Mouse (Mus musculus) effector memory CD4-positive, alpha-beta T cell, adult 5 months (primary cell): ENCODE results near the gene Tax1bp1. TPM values are rescaled to one million over a fixed set of nuclear protein-coding genes. Genes with fewer than 3 reads are reported as not detected.

Source experiments
- polyA plus RNA-seq: library from polyadenylated mRNA; unstranded; fragments of 100-300 nt; shearing (Covaris generic); gene quantifications from one replicate; pipeline ENCODE4 v1.2.1, GENCODE M21; 2017

Gene Tax1bp1
- polyA plus RNA-seq = 315 TPM

GRCm38 (mm10) chr6:52713104-52713896, at the start of gene Tax1bp1:
Gene Tax1bp1 (plus strand): TSS chr6:52713729.

Other genes starting within 250 kb of the Tax1bp1 start
- gene Hibadh, start 73.3 kb upstream of the Tax1bp1 start, polyA plus RNA-seq = 67.8 TPM